Mouse (Mus musculus): ENCODE results near the gene P4ha1. TPM values are rescaled to one million over a fixed set of nuclear protein-coding genes. Genes with fewer than 3 reads are reported as not detected.
A peak's percentile ranks its signal among the peaks of the same experiment; 100 is the strongest.
"Not testable (repeated sequence)": the region's sequence is repeated elsewhere in the genome, so short reads cannot be mapped to it uniquely, and the experiment has no call there.

The P4ha1 gene
- polyA plus RNA-seq, 1 experiment from 2014 or later: 73.8 TPM

DNA sequence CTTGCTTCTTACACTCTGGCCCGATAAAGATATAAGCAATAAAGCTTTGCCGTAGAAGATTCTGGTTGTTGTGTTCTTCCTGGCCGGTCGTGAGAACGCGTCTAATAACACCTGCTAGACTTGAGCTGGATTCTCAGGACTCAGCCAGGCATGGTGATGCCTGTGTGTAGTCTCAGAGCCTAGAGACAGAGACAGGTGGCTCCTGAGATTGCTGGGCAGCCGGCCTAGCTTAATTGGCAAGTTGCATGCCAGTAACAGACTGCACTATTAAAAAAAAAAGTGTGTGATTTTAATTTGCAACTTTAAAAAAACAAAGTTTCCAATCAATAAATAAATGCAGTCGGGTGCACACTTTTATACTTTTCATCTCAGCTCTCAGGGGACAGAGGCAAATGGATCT lies 63.9 kb downstream of the P4ha1 start:
- H3K9ac ChIP-seq: no peak overlapping the region
- H3K36me3 ChIP-seq: no peaks in the 10 kb centered on the region
- 74% methylated on average over 8 of the region's 8 CpGs for WGBS
- no peaks in the 10 kb centered on the region for H3K27me3 ChIP-seq (replicated peaks)
- no peak overlapping the region for H3K27ac ChIP-seq
- H3K9me3 ChIP-seq: no peaks in the 10 kb centered on the region
- H3K4me3 ChIP-seq (replicated peaks): no peak overlapping the region
- H3K4me1 ChIP-seq (replicated peaks): 0 out of 2 replicates have a peak, but pooled peaks cover 3% of the 10 kb centered on the region
- no peak overlapping the region for H3K4me2 ChIP-seq (replicated peaks)
- ATAC-seq: no peak

- Histone ChIP-seq H3K9ac (no peak overlapping the region), H3K4me1 (replicated peaks) (0 out of 2 replicates have a peak, but pooled peaks cover 3% of the 10 kb centered on the region), H3K9me3 (no peaks in the 10 kb centered on the region), H3K27me3 (replicated peaks) (no peaks in the 10 kb centered on the region), H3K4me3 (replicated peaks) (no peak overlapping the region), H3K27ac (no peak overlapping the region), H3K36me3 (no peaks in the 10 kb centered on the region), H3K4me2 (replicated peaks) (no peak overlapping the region)
- no peak for ATAC-seq
- 96% methylated on average over 3 of the region's 3 CpGs for WGBS
Measured at GRCm38 (mm10) chr10:59389652-59390051, 66.6 kb downstream of the P4ha1 start.

GRCm38 (mm10) chr10:59391907-59392306 lies 68.8 kb downstream of the P4ha1 start:
- no peak overlapping the region for H3K9ac ChIP-seq
- H3K36me3 ChIP-seq: no peaks in the 10 kb centered on the region
- no peaks in the 10 kb centered on the region for H3K27me3 ChIP-seq (replicated peaks)
- ATAC-seq: no peak
- H3K4me1 ChIP-seq (replicated peaks): 0 out of 2 replicates have a peak, but pooled peaks cover 3% of the 10 kb centered on the region
- H3K4me3 ChIP-seq (replicated peaks): no peak overlapping the region
- 30% methylated on average over 4 of the region's 4 CpGs for WGBS
- H3K27ac ChIP-seq: no peak overlapping the region
- no peaks in the 10 kb centered on the region for H3K9me3 ChIP-seq
- H3K4me2 ChIP-seq (replicated peaks): no peak overlapping the region

- H3K4me2 ChIP-seq (replicated peaks); ATAC-seq: not testable (repeated sequence)
Measured at GRCm38 (mm10) chr10:59395461-59395860, 72.4 kb downstream of the P4ha1 start, which contains the start of gene Gm10273. Gene Gm10273, plus strand, starts transcription at chr10:59395632.

DNA sequence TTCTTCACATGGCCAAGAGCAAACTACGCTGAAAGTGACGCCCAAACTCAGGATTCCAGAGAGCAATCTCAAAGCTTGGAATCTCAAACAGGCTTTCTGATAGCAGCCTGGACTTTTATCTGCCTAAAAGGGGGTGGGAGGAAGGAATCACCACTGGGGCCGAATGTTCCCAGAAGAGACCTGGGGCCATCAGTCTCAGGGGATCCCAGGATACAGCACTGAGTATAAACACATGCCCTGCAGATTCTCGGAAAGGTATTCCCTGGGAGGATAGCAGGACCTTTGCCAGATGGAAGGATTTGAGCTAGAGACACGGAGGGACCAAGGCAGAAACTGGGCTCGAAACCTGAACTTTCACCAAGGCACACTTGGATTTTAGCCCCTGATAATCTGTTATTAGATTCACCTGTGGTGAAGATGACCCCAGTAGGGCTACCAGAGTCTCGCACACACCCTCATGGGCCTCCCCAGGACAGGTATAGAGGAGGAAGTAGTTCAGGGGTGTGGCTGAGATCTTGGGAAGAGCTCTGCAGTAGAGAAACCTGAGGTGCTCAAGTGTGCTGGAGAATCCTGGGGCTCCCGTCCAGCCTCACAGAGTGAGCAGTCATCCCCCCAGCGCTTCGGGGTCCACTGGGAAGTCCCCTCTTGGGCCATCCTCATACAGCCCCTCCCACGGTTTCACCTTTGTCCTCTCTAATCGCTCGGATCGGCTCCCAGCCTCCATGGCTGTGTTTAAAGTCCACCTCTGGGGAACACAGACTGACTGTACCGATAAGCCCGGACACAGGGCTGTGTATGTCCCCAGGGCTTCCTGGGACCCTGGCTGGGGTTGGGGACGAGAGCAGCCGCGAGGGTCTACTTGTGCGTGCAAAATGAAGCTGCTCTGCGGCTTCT lies 80.0 kb downstream of the P4ha1 start, which contains the start of gene Pla2g12b:
Pla2g12b (plus strand) TSS at position 762 of the 894 bp plus-strand sequence.
- peak within 1 kb of the TSS; percentile 74 for H3K27ac ChIP-seq
- H3K36me3 ChIP-seq: no peaks in the 10 kb centered on the region
- H3K27me3 ChIP-seq (replicated peaks): no peaks in the 10 kb centered on the region
- peak within 1 kb of the TSS; percentile 57 for H3K4me2 ChIP-seq (replicated peaks)
- peak within 1 kb of the TSS; percentile 37 for H3K9ac ChIP-seq
- no peaks in the 10 kb centered on the region for H3K9me3 ChIP-seq
- 0 out of 2 replicates have a peak, but pooled peaks cover 2% of the 10 kb centered on the region for H3K4me1 ChIP-seq (replicated peaks)
- WGBS: 48% methylated on average over 21 of the region's 21 CpGs
- ATAC-seq: peak; percentile 96
- peak within 1 kb of the TSS; percentile 33 for H3K4me3 ChIP-seq (replicated peaks)

More at GRCm38 (mm10) chr10:59395461-59395860, 72.4 kb downstream of the P4ha1 start, which contains the start of gene Gm10273:
- H3K4me1 ChIP-seq (replicated peaks); H3K36me3 ChIP-seq; H3K9me3 ChIP-seq; H3K27ac ChIP-seq; H3K9ac ChIP-seq; H3K27me3 ChIP-seq (replicated peaks); H3K4me3 ChIP-seq (replicated peaks): not testable (repeated sequence)
- WGBS: 83% methylated on average over 12 of the region's 25 CpGs

GRCm38 (mm10) chr10:59403793-59404149 lies 80.7 kb downstream of the P4ha1 start:
- Histone ChIP-seq H3K9me3 (no peaks in the 10 kb centered on the region), H3K27ac (peak overlapping the region; percentile 74), H3K9ac (peak overlapping the region; percentile 37), H3K4me1 (replicated peaks) (0 out of 2 replicates have a peak, but pooled peaks cover 2% of the 10 kb centered on the region), H3K36me3 (no peaks in the 10 kb centered on the region), H3K4me3 (replicated peaks) (peak overlapping the region; percentile 33), H3K27me3 (replicated peaks) (no peaks in the 10 kb centered on the region), H3K4me2 (replicated peaks) (peak overlapping the region; percentile 57)
- 45% methylated on average over 10 of the region's 10 CpGs for WGBS
- ATAC-seq: peak; percentile 59

DNA sequence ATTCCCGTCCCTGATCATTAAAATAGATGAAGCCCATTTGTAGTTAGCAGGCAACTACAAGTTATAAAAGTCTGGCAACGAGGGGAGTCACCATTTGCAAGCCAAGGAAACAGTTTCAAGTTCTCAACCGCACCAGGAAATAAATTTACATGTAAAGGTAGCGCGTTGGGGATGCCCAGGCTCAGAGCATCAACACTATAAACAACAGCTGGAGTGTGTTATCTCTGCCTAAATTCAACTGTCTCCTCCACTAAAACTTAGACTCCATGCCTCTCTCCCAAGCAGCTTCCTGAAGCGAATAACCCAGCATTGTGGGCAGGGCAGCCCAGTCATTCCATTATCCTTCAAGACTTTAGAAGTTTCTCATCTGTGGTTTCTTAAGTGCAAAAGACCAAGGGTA lies 85.4 kb downstream of the P4ha1 start:
- ATAC-seq: no peak
- Histone ChIP-seq H3K9me3 (no peaks in the 10 kb centered on the region), H3K36me3 (no peaks in the 10 kb centered on the region), H3K4me1 (replicated peaks) (no peaks in the 10 kb centered on the region), H3K4me3 (replicated peaks) (no peak overlapping the region), H3K4me2 (replicated peaks) (no peak overlapping the region), H3K27ac (no peak overlapping the region), H3K9ac (no peak overlapping the region), H3K27me3 (replicated peaks) (no peaks in the 10 kb centered on the region)
- 42% methylated on average over 6 of the region's 6 CpGs for WGBS

DNA sequence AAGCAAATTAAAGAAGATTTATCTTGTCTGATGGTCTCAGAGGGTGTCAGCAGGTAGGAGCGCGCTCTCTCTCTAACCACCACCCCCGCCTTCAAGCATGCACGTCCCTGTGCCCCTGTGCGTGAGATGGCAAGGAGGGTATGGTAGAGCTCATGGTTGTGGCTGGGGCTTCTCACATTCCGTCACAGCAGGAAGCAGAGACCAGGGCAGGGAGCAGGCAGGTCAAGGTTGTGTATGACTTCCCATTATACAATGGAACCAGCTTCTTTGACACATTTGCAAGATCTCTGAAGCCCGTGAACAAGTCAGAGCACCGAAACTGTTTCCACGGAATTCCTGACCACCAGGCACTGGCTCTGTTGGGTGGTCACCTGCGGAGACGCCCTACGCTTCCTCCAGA lies 87.2 kb downstream of the P4ha1 start:
- no peaks in the 10 kb centered on the region for H3K36me3 ChIP-seq
- H3K27me3 ChIP-seq (replicated peaks): no peaks in the 10 kb centered on the region
- no peaks in the 10 kb centered on the region for H3K9me3 ChIP-seq
- no peak overlapping the region for H3K9ac ChIP-seq
- 60% methylated on average over 12 of the region's 12 CpGs for WGBS
- H3K4me3 ChIP-seq (replicated peaks): no peak overlapping the region
- ATAC-seq: no peak
- H3K27ac ChIP-seq: no peak overlapping the region
- no peak overlapping the region for H3K4me2 ChIP-seq (replicated peaks)
- no peaks in the 10 kb centered on the region for H3K4me1 ChIP-seq (replicated peaks)

GRCm38 (mm10) chr10:59413711-59414110 lies 90.6 kb downstream of the P4ha1 start:
- ATAC-seq: no peak
- H3K27me3 ChIP-seq (replicated peaks): no peaks in the 10 kb centered on the region
- no peaks in the 10 kb centered on the region for H3K36me3 ChIP-seq
- H3K4me3 ChIP-seq (replicated peaks): no peak overlapping the region
- no peak overlapping the region for H3K27ac ChIP-seq
- H3K9ac ChIP-seq: no peak overlapping the region
- H3K9me3 ChIP-seq: no peaks in the 10 kb centered on the region
- no peaks in the 10 kb centered on the region for H3K4me1 ChIP-seq (replicated peaks)
- 95% methylated on average over 4 of the region's 4 CpGs for WGBS
- H3K4me2 ChIP-seq (replicated peaks): no peak overlapping the region

GRCm38 (mm10) chr10:59416623-59417022 lies 93.5 kb downstream of the P4ha1 start:
- no peaks in the 10 kb centered on the region for H3K9me3 ChIP-seq
- no peaks in the 10 kb centered on the region for H3K36me3 ChIP-seq
- no peak for ATAC-seq
- H3K9ac ChIP-seq: no peak overlapping the region
- H3K4me3 ChIP-seq (replicated peaks): no peak overlapping the region
- no peak overlapping the region for H3K4me2 ChIP-seq (replicated peaks)
- H3K4me1 ChIP-seq (replicated peaks): no peaks in the 10 kb centered on the region
- H3K27ac ChIP-seq: no peak overlapping the region
- 82% methylated on average over 3 of the region's 3 CpGs for WGBS
- no peaks in the 10 kb centered on the region for H3K27me3 ChIP-seq (replicated peaks)

GRCm38 (mm10) chr10:59419516-59419915 lies 96.4 kb downstream of the P4ha1 start:
- Histone ChIP-seq H3K4me3 (replicated peaks) (no peak overlapping the region), H3K9ac (no peak overlapping the region), H3K27me3 (replicated peaks) (no peaks in the 10 kb centered on the region), H3K9me3 (no peaks in the 10 kb centered on the region), H3K4me1 (replicated peaks) (0 out of 2 replicates have a peak, but pooled peaks cover 2% of the 10 kb centered on the region), H3K27ac (no peak overlapping the region), H3K36me3 (no peaks in the 10 kb centered on the region), H3K4me2 (replicated peaks) (no peak overlapping the region)
- no peak for ATAC-seq
- WGBS: 80% methylated on average over 4 of the region's 4 CpGs

Measured in intestine, embryonic 15.5 days (tissue).